Mouse (Mus musculus) thymus, postnatal 10 days (tissue): ENCODE data around the gene Ifi35.
"Not testable (repeated sequence)": the region's sequence is repeated elsewhere in the genome, so short reads cannot be mapped to it uniquely, and the experiment has no call there.

Experiments
- DNase-seq, 2 experiments: peaks; one replicate each; pipeline ENCODE4 v3.0.0; 2021; ENCODE audit warnings: low spot score in 2 of 2

Gene Ifi35

DNA sequence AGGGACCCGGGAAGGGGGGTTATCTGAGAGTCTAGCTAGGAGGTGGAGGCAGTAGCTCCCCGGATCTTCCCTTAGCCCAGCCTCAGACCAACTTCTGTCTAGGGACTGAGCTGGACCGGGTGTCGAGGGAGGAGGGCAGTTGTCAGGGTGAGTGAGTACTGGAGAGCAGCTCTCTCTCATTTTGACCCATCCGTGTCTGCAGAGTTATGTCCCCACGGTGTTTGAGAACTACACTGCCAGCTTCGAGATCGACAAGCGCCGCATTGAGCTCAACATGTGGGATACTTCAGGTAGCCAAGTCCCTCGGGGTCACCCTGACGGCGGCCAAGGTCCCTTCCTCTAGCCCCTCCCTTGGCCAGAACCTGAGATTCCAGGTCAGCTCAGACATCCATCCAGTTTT, 20.5 kb downstream of the Ifi35 start:
- no peak for DNase-seq

GRCm38 (mm10) chr11:101469155-101469554, 20.9 kb downstream of the Ifi35 start:
- no peak for DNase-seq

GRCm38 (mm10) chr11:101470206-101470605, 22.0 kb downstream of the Ifi35 start:
- no peak for DNase-seq

GRCm38 (mm10) chr11:101471926-101472325, 23.7 kb downstream of the Ifi35 start:
- DNase-seq, result no peak

GRCm38 (mm10) chr11:101472336-101472735, 24.1 kb downstream of the Ifi35 start:
- no peak for DNase-seq

GRCm38 (mm10) chr11:101473686-101474085, 25.5 kb downstream of the Ifi35 start:
- DNase-seq, result not testable (repeated sequence)

DNA sequence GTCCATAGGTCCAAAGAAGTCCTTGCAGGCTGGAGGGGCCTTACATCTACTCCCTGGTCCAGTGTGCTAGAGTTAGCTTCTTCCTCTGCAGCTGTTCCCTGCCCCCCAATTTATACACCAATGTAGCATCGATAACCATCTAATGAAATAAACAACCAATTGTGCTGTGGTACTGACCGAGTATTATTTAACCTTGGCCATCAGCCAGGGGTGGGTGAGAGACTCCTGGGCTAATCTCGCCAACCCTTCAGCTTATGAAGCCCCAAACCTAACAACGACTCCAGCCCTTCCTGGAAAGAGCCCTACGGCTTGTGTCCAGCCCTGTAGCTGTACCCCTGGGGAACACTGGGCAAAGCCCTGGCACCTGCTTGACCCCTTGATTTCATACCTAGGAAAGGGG, 26.1 kb downstream of the Ifi35 start:
- no peak for DNase-seq

DNA sequence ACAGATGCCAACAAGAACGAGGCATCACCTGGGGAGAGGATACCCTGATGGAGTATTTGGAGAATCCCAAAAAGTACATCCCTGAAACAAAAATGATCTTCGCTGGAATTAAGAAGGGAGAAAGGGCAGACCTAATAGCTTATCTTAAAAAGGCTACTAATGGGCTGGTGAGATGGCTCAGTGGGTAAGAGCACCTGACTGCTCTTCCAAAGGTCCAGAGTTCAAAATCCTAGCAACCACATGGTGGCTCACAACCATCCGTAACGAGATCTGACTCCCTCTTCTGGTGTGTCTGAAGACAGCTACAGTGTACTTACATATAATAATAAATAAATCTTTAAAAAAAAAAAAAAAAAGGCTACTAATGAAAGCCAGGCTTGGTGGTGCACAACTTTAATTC, 28.2 kb downstream of the Ifi35 start:
- not testable (repeated sequence) for DNase-seq

GRCm38 (mm10) chr11:101477194-101477551, 29.0 kb downstream of the Ifi35 start:
- DNase-seq, result no peak

GRCm38 (mm10) chr11:101477552-101478211, 29.5 kb downstream of the Ifi35 start:
- DNase-seq, result no peak

DNA sequence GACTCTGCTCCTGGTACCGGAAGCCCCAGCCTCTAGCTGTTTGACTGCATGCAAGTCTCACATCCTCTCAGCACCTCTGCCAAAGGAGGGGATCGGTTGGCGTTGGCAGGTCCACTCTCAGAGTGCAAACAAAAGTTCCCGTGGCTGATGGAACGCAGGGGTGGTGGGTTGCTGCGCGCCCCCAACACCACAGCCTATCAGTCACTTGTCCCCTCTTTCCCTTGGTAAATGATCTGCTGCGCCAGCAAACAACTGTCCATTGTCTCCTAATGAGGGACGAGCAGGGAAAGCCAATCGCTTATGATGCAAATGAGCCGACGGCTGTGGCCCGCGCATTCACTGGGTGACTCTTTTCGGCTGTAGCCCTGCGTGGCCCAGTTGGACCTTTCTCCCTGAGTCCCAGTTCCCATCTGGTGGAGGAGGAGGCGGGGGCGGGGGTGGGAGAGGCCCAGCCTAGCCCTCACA, 31.0 kb downstream of the Ifi35 start:
- DNase-seq, result no peak

DNA sequence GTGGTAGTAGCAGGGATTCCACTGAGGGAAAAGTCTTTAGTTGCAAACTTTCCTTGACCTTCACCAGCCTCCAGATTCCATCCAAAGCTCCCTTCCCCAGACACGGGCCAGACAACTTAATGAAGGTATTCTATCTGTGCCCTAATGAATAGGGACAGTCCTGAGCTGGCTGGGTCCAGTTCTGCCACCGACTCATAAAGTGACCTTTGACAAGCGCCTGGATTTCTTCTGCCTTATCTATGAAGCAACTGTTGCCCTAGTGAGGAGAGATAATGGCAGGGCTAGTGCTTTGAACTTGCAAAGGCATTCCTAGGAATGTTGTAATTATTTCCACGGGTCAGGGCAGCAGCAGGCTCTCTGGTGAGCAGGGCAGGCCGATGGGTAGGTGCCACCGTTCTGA, 32.7 kb downstream of the Ifi35 start:
- no peak for DNase-seq

GRCm38 (mm10) chr11:101483804-101484203, 35.6 kb downstream of the Ifi35 start:
- DNase-seq, result no peak

GRCm38 (mm10) chr11:101484245-101484644, 36.0 kb downstream of the Ifi35 start:
- DNase-seq, result no peak

- DNase-seq, result no peak
Observed at GRCm38 (mm10) chr11:101484814-101485213, 36.6 kb downstream of the Ifi35 start.

- DNase-seq, result no peak
Observed at GRCm38 (mm10) chr11:101485509-101486028, 37.4 kb downstream of the Ifi35 start.

DNA sequence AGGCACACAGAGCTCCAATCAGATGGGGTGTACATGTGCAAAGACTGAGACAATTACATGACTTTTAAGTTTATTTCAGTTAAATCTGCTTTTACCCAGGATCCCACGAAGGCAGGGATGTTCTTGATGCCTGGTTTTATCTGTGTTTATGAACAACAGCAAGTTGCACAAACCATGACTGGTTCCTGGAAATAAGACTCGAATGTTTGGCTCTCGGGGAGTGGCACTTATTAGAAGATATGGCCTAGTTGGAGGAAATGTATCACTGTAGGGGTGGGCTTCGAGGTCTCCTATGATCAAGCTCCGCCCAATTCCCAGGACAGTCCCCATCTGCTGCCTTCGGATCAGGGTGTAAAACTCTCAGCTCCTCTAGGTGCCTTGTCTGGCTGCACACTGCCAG, 37.9 kb downstream of the Ifi35 start:
- DNase-seq, result no peak

GRCm38 (mm10) chr11:101506269-101506780, 58.1 kb downstream of the Ifi35 start:
- DNase-seq, result no peak

DNA sequence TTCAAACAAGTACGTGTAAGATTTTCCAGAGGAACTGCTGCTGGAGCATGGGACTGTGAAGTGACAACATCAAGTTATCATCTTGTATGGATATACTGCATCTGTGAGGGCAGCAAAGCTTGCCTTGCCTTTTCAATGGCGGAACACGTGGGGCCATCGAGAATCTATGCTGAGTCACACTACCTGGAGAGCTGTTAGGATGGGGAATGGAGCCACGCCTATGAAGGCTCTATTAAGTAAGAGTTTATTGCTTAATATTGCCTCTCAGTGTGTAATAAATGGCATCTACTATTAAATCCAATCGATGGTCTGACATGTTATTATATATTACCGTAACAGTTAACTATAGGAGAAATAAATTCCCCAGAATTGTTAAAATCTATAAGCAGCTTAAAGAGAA, 58.9 kb downstream of the Ifi35 start:
- no peak for DNase-seq
